Mouse (Mus musculus) neural tube, embryonic 15.5 days (tissue): ENCODE results near the gene Sema4b. TPM values are rescaled to one million over a fixed set of nuclear protein-coding genes. Genes with fewer than 3 reads are reported as not detected.

ENCODE experiments used
- ATAC-seq: fragments of 200-750 bp; cut with Nextera tagmentation; 2 replicates; pipeline ENCODE4 v1.8.0; 2017; ENCODE audit warnings: mild to moderate bottlenecking, moderate TSS enrichment, moderate library complexity; ENCODE audit not compliant: low FRiP score
- H3K27ac ChIP-seq: fragments of 300-500 bp; sonication (generic); replicated peaks from 2 replicates; pipeline ENCODE4 v1.5.1; 2015; ENCODE audit warnings: mild to moderate bottlenecking, inconsistent platforms
- H3K27me3 ChIP-seq: fragments of 300-500 bp; sonication (generic); replicated peaks from 2 replicates; pipeline ENCODE4 v1.6.1; 2015; ENCODE audit warnings: inconsistent platforms
- H3K36me3 ChIP-seq: fragments of 300-500 bp; sonication (generic); 2 replicates; pipeline ENCODE4 v1.6.1; 2015; ENCODE audit warnings: inconsistent platforms
- H3K4me1 ChIP-seq: fragments of 300-500 bp; sonication (generic); 2 replicates; pipeline ENCODE4 v1.6.1; 2015; ENCODE audit warnings: inconsistent platforms
- H3K4me2 ChIP-seq: fragments of 300-500 bp; sonication (generic); 2 replicates; pipeline ENCODE4 v1.6.1; 2015; ENCODE audit warnings: inconsistent platforms, mild to moderate bottlenecking, moderate library complexity
- H3K4me3 ChIP-seq: fragments of 300-500 bp; sonication (generic); replicated peaks from 2 replicates; pipeline ENCODE4 v1.5.1; 2015; ENCODE audit warnings: mild to moderate bottlenecking, inconsistent platforms
- H3K9ac ChIP-seq: fragments of 300-500 bp; sonication (generic); replicated peaks from 2 replicates; pipeline ENCODE4 v1.6.1; 2015; ENCODE audit warnings: mild to moderate bottlenecking, inconsistent platforms
- H3K9me3 ChIP-seq: fragments of 300-500 bp; sonication (generic); replicated peaks from 2 replicates; pipeline ENCODE4 v1.6.1; 2016; ENCODE audit warnings: inconsistent platforms
- WGBS: fragments of 180-500 bp; shearing (Covaris S2); methylation state at CpG from one replicate; pipeline ENCODE4 v1.1.7; 2015; ENCODE audit warnings: mixed read lengths; 5-methylcytosine and 5-hydroxymethylcytosine counted together
- polyA plus RNA-seq: library from polyadenylated mRNA; unstranded; fragments of >200 nt; fragmentation: Nextera tagmentation; extraction: Ambion mirVana; gene quantifications from 2 replicates; pipeline ENCODE4 v1.2.1, GENCODE M21; 2015

Gene Sema4b
- polyA plus RNA-seq, 1 experiment from 2014 or later: 25.8 TPM

GRCm38 (mm10) chr7:80199851-80200587, 13.4 kb downstream of the Sema4b start:
- peaks cover 72% of the 10 kb centered on the region for H3K4me1 ChIP-seq
- WGBS: 74% methylated on average over 11 of the region's 11 CpGs
- 0 out of 2 replicates have a peak, but pooled peaks cover 6% of the 10 kb centered on the region for H3K36me3 ChIP-seq
- H3K27me3 ChIP-seq: no peaks in the 10 kb centered on the region
- peak overlapping the region; percentile 57 for H3K4me3 ChIP-seq
- peak overlapping the region; percentile 80 for H3K4me2 ChIP-seq
- no peak for ATAC-seq
- H3K27ac ChIP-seq: no peak overlapping the region
- H3K9me3 ChIP-seq: no peaks in the 10 kb centered on the region
- H3K9ac ChIP-seq: no peak overlapping the region; the same call in 1 of the 2 replicates

GRCm38 (mm10) chr7:80200588-80200945, 13.9 kb downstream of the Sema4b start:
- H3K27ac ChIP-seq: no peak overlapping the region
- H3K9ac ChIP-seq: no peak overlapping the region; the same call in 1 of the 2 replicates
- H3K27me3 ChIP-seq: no peaks in the 10 kb centered on the region
- no peak for ATAC-seq
- no peaks in the 10 kb centered on the region for H3K9me3 ChIP-seq
- H3K4me2 ChIP-seq: peak overlapping the region; percentile 80
- 50% methylated on average over 6 of the region's 6 CpGs for WGBS
- peaks cover 69% of the 10 kb centered on the region for H3K4me1 ChIP-seq
- H3K4me3 ChIP-seq: peak overlapping the region; percentile 1; the same call in 1 of the 2 replicates
- H3K36me3 ChIP-seq: 0 out of 2 replicates have a peak, but pooled peaks cover 6% of the 10 kb centered on the region

DNA sequence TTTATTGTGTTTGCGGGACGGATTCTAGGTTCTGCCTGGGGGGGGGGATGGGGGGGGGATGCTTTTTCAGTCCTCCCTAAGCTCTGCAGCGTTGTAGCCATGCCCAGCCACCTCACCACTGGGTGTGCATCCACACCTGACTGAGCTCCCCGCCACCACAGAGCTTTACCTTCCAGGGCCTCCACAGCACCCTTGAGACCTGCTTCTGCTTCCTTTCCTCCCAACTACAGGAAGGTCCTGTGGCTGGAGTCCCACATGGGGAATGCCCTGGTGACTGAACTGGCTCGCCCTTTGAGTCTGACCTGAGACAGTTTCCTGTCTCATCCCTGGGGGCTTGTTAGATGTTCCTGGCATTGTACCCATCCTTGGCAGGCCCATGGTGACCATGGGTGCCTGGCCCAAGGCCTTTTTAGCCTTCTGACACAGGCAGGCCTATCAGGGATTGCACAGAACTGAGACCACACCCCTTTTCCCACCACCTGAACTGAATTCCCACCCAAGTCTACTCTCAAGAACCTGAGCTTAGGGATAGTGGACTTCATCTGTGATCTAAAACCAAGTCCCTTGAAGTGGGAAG, 14.4 kb downstream of the Sema4b start:
- 79% methylated on average over 5 of the region's 5 CpGs for WGBS
- no peak overlapping the region for H3K27ac ChIP-seq

GRCm38 (mm10) chr7:80201888-80202540, 15.4 kb downstream of the Sema4b start:
- 69% methylated on average over 15 of the region's 15 CpGs for WGBS
- no peak overlapping the region for H3K9ac ChIP-seq
- peaks cover 82% of the 10 kb centered on the region for H3K4me1 ChIP-seq
- H3K4me3 ChIP-seq: no peak overlapping the region
- 0 out of 2 replicates have a peak, but pooled peaks cover 6% of the 10 kb centered on the region for H3K36me3 ChIP-seq
- no peaks in the 10 kb centered on the region for H3K27me3 ChIP-seq
- no peak for ATAC-seq
- no peak overlapping the region for H3K27ac ChIP-seq
- 0 out of 2 replicates have a peak overlapping the region, but pooled peaks have one; percentile 4 for H3K4me2 ChIP-seq
- no peaks in the 10 kb centered on the region for H3K9me3 ChIP-seq

More for the DNA sequence above, 14.4 kb downstream of the Sema4b start:
- no peak overlapping the region; the same call in 1 of the 2 replicates for H3K4me2 ChIP-seq
- 0 out of 2 replicates have a peak, but pooled peaks cover 6% of the 10 kb centered on the region for H3K36me3 ChIP-seq
- H3K4me3 ChIP-seq: no peak overlapping the region
- ATAC-seq: no peak
- no peaks in the 10 kb centered on the region for H3K27me3 ChIP-seq
- H3K9ac ChIP-seq: no peak overlapping the region
- H3K4me1 ChIP-seq: peaks cover 74% of the 10 kb centered on the region
- H3K9me3 ChIP-seq: no peaks in the 10 kb centered on the region

DNA sequence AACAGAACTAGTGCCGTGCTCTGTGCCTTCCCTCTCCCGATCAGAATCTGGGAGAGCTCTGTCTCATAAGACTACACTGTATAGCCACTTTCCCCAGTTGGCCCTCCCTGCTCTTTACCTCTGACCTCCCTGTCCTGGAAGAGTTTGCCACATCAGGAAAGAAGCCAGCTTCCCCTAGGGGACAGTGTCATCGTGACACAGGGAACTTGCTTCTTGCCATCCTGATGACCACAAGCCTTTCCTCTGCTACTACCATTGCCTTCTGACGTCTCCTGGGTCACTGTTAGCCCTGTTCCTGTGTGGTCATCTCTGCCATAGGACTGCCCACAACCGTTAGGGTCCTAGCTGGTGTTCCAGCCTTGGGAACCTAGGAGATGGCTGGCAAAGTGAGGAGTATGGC, 16.3 kb downstream of the Sema4b start:
- Histone ChIP-seq H3K27ac (no peak overlapping the region), H3K27me3 (no peaks in the 10 kb centered on the region), H3K36me3 (0 out of 2 replicates have a peak, but pooled peaks cover 6% of the 10 kb centered on the region), H3K9me3 (no peaks in the 10 kb centered on the region), H3K9ac (no peak overlapping the region), H3K4me3 (no peak overlapping the region), H3K4me1 (peaks cover 83% of the 10 kb centered on the region), H3K4me2 (no peak overlapping the region)
- 88% methylated on average over 5 of the region's 5 CpGs for WGBS
- no peak for ATAC-seq

GRCm38 (mm10) chr7:80203638-80204096, 17.0 kb downstream of the Sema4b start:
- no peak overlapping the region for H3K27ac ChIP-seq
- no peak overlapping the region for H3K9ac ChIP-seq
- ATAC-seq: no peak
- 34% methylated on average over 12 of the region's 12 CpGs for WGBS
- no peaks in the 10 kb centered on the region for H3K9me3 ChIP-seq
- 0 out of 2 replicates have a peak, but pooled peaks cover 6% of the 10 kb centered on the region for H3K36me3 ChIP-seq
- H3K4me3 ChIP-seq: no peak overlapping the region
- no peak overlapping the region for H3K4me2 ChIP-seq
- peaks cover 89% of the 10 kb centered on the region for H3K4me1 ChIP-seq
- no peaks in the 10 kb centered on the region for H3K27me3 ChIP-seq

DNA sequence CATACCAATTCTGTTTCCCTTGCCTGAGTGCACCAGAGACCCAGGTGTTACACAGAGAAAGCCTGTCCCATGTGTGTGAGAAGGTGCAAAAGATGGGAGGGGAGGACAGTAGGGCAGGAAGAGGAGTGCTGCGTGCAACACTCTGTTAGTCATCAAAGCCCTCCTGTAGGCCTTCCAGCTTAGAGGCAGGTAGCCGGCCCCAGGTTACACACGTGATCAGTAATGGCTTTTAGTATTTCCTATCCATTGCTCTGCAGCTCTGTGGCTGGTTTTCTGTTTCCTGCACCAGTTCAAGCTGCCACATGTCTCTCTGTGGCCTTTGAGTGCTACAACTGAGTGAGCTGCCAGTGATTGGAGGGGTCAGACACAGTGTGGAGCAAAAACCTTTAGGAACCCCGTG, 17.7 kb downstream of the Sema4b start:
- Histone ChIP-seq H3K4me2 (no peak overlapping the region), H3K4me3 (no peak overlapping the region), H3K9me3 (no peaks in the 10 kb centered on the region), H3K9ac (no peak overlapping the region), H3K4me1 (peaks cover 89% of the 10 kb centered on the region), H3K27me3 (no peaks in the 10 kb centered on the region), H3K36me3 (0 out of 2 replicates have a peak, but pooled peaks cover 6% of the 10 kb centered on the region), H3K27ac (no peak overlapping the region)
- WGBS: 81% methylated on average over 4 of the region's 4 CpGs
- ATAC-seq: no peak

DNA sequence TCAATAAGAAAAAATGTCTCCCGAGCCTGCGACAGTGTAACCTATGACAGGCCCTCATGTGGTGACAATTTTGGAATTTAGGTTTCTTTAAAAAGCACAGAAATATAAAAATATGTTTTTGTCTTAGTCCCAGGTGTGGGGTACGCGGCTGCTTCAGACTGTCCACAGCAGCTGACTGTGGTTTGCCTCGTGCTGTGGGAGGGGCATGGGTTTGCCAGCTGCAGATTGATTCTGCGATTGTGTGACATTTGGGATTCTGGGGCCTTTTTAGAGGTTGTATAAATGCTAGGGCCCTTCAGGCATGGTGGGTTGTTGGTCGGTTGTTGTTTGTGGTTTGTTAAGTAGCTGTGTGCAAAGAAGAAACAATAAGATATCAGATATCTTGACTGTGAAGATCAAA, 18.3 kb downstream of the Sema4b start:
- no peaks in the 10 kb centered on the region for H3K27me3 ChIP-seq
- H3K4me2 ChIP-seq: no peak overlapping the region
- H3K27ac ChIP-seq: no peak overlapping the region
- 0 out of 2 replicates have a peak, but pooled peaks cover 6% of the 10 kb centered on the region for H3K36me3 ChIP-seq
- H3K4me3 ChIP-seq: no peak overlapping the region
- no peaks in the 10 kb centered on the region for H3K9me3 ChIP-seq
- 72% methylated on average over 7 of the region's 7 CpGs for WGBS
- no peak overlapping the region for H3K9ac ChIP-seq
- no peak for ATAC-seq
- H3K4me1 ChIP-seq: peaks cover 86% of the 10 kb centered on the region

GRCm38 (mm10) chr7:80205705-80206589, 19.3 kb downstream of the Sema4b start:
- Histone ChIP-seq H3K9ac (no peak overlapping the region), H3K27ac (no peak overlapping the region), H3K36me3 (0 out of 2 replicates have a peak, but pooled peaks cover 6% of the 10 kb centered on the region), H3K9me3 (no peaks in the 10 kb centered on the region), H3K4me2 (no peak overlapping the region), H3K4me3 (no peak overlapping the region), H3K4me1 (peaks cover 78% of the 10 kb centered on the region), H3K27me3 (no peaks in the 10 kb centered on the region)
- WGBS: 90% methylated on average over 12 of the region's 12 CpGs
- ATAC-seq: no peak

GRCm38 (mm10) chr7:80207314-80207731, 20.7 kb downstream of the Sema4b start:
- WGBS: 66% methylated on average over 3 of the region's 3 CpGs
- Histone ChIP-seq H3K27me3 (no peaks in the 10 kb centered on the region), H3K4me2 (no peak overlapping the region), H3K9ac (no peak overlapping the region), H3K4me1 (peaks cover 69% of the 10 kb centered on the region), H3K4me3 (no peak overlapping the region), H3K9me3 (no peaks in the 10 kb centered on the region), H3K36me3 (0 out of 2 replicates have a peak, but pooled peaks cover 5% of the 10 kb centered on the region), H3K27ac (no peak overlapping the region; the same call in 1 of the 2 replicates)
- no peak for ATAC-seq
